Mouse (Mus musculus) hindbrain, embryonic 14.5 days (tissue): ENCODE results near the gene Ptcra. TPM values are rescaled to one million over a fixed set of nuclear protein-coding genes. Genes with fewer than 3 reads are reported as not detected.
"Not testable (repeated sequence)": the region's sequence is repeated elsewhere in the genome, so short reads cannot be mapped to it uniquely, and the experiment has no call there.

ENCODE experiments used
- ATAC-seq: fragments of 200-750 bp; cut with Nextera tagmentation; 2 replicates; pipeline ENCODE4 v1.8.0; 2017; ENCODE audit warnings: moderate number of reproducible peaks, mild to moderate bottlenecking, moderate TSS enrichment, moderate library complexity; ENCODE audit not compliant: low FRiP score
- DNase-seq: peaks from one replicate; pipeline ENCODE4 v3.0.0-alpha.2; 2015; ENCODE audit warnings: low spot score
- H3K27ac ChIP-seq: fragments of 300-500 bp; sonication (generic); 2 replicates; pipeline ENCODE4 v1.5.1; 2014; ENCODE audit warnings: mild to moderate bottlenecking, moderate library complexity
- H3K27me3 ChIP-seq: fragments of 300-500 bp; sonication (generic); 2 replicates; pipeline ENCODE4 v1.6.1; 2014; ENCODE audit warnings: mild to moderate bottlenecking, low read length, mixed read lengths; ENCODE audit not compliant: control insufficient read depth, insufficient read depth
- H3K36me3 ChIP-seq: fragments of 300-500 bp; sonication (generic); replicated peaks from 2 replicates; pipeline ENCODE4 v1.6.1; 2014; ENCODE audit not compliant: control insufficient read depth, insufficient read depth
- H3K4me1 ChIP-seq: fragments of 300-500 bp; sonication (generic); replicated peaks from 2 replicates; pipeline ENCODE4 v1.6.1; 2014; ENCODE audit warnings: antibody characterized with exemption, low read length, mixed read lengths; ENCODE audit not compliant: control insufficient read depth, insufficient read depth
- H3K4me2 ChIP-seq: fragments of 300-500 bp; sonication (generic); replicated peaks from 2 replicates; pipeline ENCODE4 v1.6.1; 2014; ENCODE audit warnings: mild to moderate bottlenecking, moderate library complexity
- H3K4me3 ChIP-seq: fragments of 300-500 bp; sonication (generic); replicated peaks from 2 replicates; pipeline ENCODE4 v1.5.1; 2014; ENCODE audit warnings: mild to moderate bottlenecking, low read length
- H3K9ac ChIP-seq: fragments of 300-500 bp; sonication (generic); 2 replicates; pipeline ENCODE4 v1.6.1; 2014
- H3K9me3 ChIP-seq: fragments of 300-500 bp; sonication (generic); 2 replicates; pipeline ENCODE4 v1.6.1; 2016; ENCODE audit warnings: low read length; ENCODE audit not compliant: control insufficient read depth
- WGBS: fragments of 180-500 bp; shearing (Covaris S2); extraction: QIAGEN DNeasy Blood & Tissue Kit; methylation state at CpG from one replicate; pipeline ENCODE4 v1.1.7; 2014; 5-methylcytosine and 5-hydroxymethylcytosine counted together
- polyA plus RNA-seq: library from polyadenylated mRNA; unstranded; fragments of >200 nt; fragmentation: Nextera tagmentation; extraction: Ambion mirVana; gene quantifications from 2 replicates; pipeline ENCODE4 v1.2.1, GENCODE M21; 2014

Ptcra gene
- polyA plus RNA-seq, 1 experiment from 2014 or later = 0.35 TPM

- peak within 1 kb of the TSS; percentile 97 for H3K4me2 ChIP-seq
- DNase-seq = peak; percentile 85
- H3K36me3 ChIP-seq = peaks cover 36% of the 10 kb centered on the region
- peak; percentile 93 for ATAC-seq
- peaks cover 19% of the 10 kb centered on the region for H3K4me1 ChIP-seq
- under 1% methylated on average over 50 of the region's 50 CpGs for WGBS
- H3K9me3 ChIP-seq = no peaks in the 10 kb centered on the region
- no peaks in the 10 kb centered on the region for H3K27me3 ChIP-seq
- peak within 1 kb of the TSS; percentile 90 for H3K4me3 ChIP-seq
- H3K9ac ChIP-seq = peak within 1 kb of the TSS; percentile 84
- peak within 1 kb of the TSS; percentile 81 for H3K27ac ChIP-seq
Observed at GRCm38 (mm10) chr17:46772404-46773277, 9.1 kb upstream of the Ptcra start, which contains the start of gene 2310039H08Rik. 2310039H08Rik (plus strand) TSS chr17:46772635.

- WGBS = 10% methylated on average over 5 of the region's 5 CpGs
- no peak; the same call in 1 of the 2 replicates for ATAC-seq
- H3K9me3 ChIP-seq = no peaks in the 10 kb centered on the region
Observed at GRCm38 (mm10) chr17:46772038-46772403, 8.5 kb upstream of the Ptcra start.

GRCm38 (mm10) chr17:46771616-46772015 lies 8.1 kb upstream of the Ptcra start:
- peak overlapping the region; percentile 84 for H3K9ac ChIP-seq
- no peak for ATAC-seq
- H3K27ac ChIP-seq = peak overlapping the region; percentile 81; the same call in 1 of the 2 replicates
- no peaks in the 10 kb centered on the region for H3K27me3 ChIP-seq
- H3K9me3 ChIP-seq = no peaks in the 10 kb centered on the region
- H3K4me1 ChIP-seq = peaks cover 19% of the 10 kb centered on the region
- H3K4me3 ChIP-seq = peak overlapping the region; percentile 90
- WGBS = 71% methylated on average over 17 of the region's 17 CpGs
- DNase-seq = no peak
- H3K4me2 ChIP-seq = peak overlapping the region; percentile 97
- H3K36me3 ChIP-seq = peaks cover 26% of the 10 kb centered on the region

More at GRCm38 (mm10) chr17:46772038-46772403, 8.5 kb upstream of the Ptcra start:
- no peaks in the 10 kb centered on the region for H3K27me3 ChIP-seq
- peaks cover 30% of the 10 kb centered on the region for H3K36me3 ChIP-seq
- H3K4me2 ChIP-seq = peak overlapping the region; percentile 97
- no peak for DNase-seq
- H3K4me1 ChIP-seq = peaks cover 19% of the 10 kb centered on the region
- peak overlapping the region; percentile 84 for H3K9ac ChIP-seq
- peak overlapping the region; percentile 90 for H3K4me3 ChIP-seq
- peak overlapping the region; percentile 81 for H3K27ac ChIP-seq

- Histone ChIP-seq H3K4me2 (no peak overlapping the region), H3K9ac (no peak overlapping the region), H3K36me3 (peaks cover 20% of the 10 kb centered on the region), H3K27me3 (no peaks in the 10 kb centered on the region), H3K4me1 (peaks cover 19% of the 10 kb centered on the region), H3K9me3 (no peaks in the 10 kb centered on the region), H3K27ac (no peak overlapping the region), H3K4me3 (no peak overlapping the region)
- DNase-seq (no peak), ATAC-seq (no peak)
- WGBS = 81% methylated on average over 4 of the region's 4 CpGs
Observed at GRCm38 (mm10) chr17:46771025-46771424, 7.5 kb upstream of the Ptcra start.

GRCm38 (mm10) chr17:46770546-46770945 lies 7.0 kb upstream of the Ptcra start:
- H3K4me3 ChIP-seq = no peak overlapping the region
- H3K4me2 ChIP-seq = no peak overlapping the region
- no peaks in the 10 kb centered on the region for H3K9me3 ChIP-seq
- H3K9ac ChIP-seq = no peak overlapping the region
- peaks cover 19% of the 10 kb centered on the region for H3K4me1 ChIP-seq
- ATAC-seq (no peak), DNase-seq (no peak)
- peaks cover 15% of the 10 kb centered on the region for H3K36me3 ChIP-seq
- 92% methylated on average over 11 of the region's 11 CpGs for WGBS
- H3K27ac ChIP-seq = no peak overlapping the region
- no peaks in the 10 kb centered on the region for H3K27me3 ChIP-seq

- Histone ChIP-seq H3K9ac (no peak overlapping the region), H3K27me3 (no peaks in the 10 kb centered on the region), H3K4me1 (peaks cover 8% of the 10 kb centered on the region), H3K4me3 (no peak overlapping the region), H3K27ac (no peak overlapping the region), H3K9me3 (no peaks in the 10 kb centered on the region), H3K4me2 (no peak overlapping the region), H3K36me3 (no peaks in the 10 kb centered on the region)
- no peak for ATAC-seq
- 64% methylated on average over 8 of the region's 8 CpGs for WGBS
- DNase-seq = no peak
Observed at GRCm38 (mm10) chr17:46767868-46768267, 4.4 kb upstream of the Ptcra start.

GRCm38 (mm10) chr17:46764916-46765315 lies 1.4 kb upstream of the Ptcra start:
- 71% methylated on average over 9 of the region's 9 CpGs for WGBS
- ATAC-seq, DNase-seq, H3K27me3 ChIP-seq, H3K36me3 ChIP-seq, H3K27ac ChIP-seq, H3K4me2 ChIP-seq, H3K4me3 ChIP-seq, H3K4me1 ChIP-seq, H3K9me3 ChIP-seq, H3K9ac ChIP-seq: not testable (repeated sequence)

- Histone ChIP-seq H3K9me3 (no peaks in the 10 kb centered on the region), H3K9ac (no peak overlapping the region), H3K4me1 (no peaks in the 10 kb centered on the region), H3K27ac (no peak overlapping the region), H3K4me3 (no peak overlapping the region), H3K27me3 (no peaks in the 10 kb centered on the region), H3K36me3 (no peaks in the 10 kb centered on the region), H3K4me2 (no peak overlapping the region)
- 83% methylated on average over 12 of the region's 12 CpGs for WGBS
- DNase-seq = no peak
- no peak for ATAC-seq
Observed at GRCm38 (mm10) chr17:46758753-46759152, 4.8 kb downstream of the Ptcra start.

GRCm38 (mm10) chr17:46751794-46752556 lies 11.5 kb downstream of the Ptcra start, which contains the start of gene Cnpy3:
Cnpy3 (minus strand) TSS chr17:46752214.
- Histone ChIP-seq H3K9ac (peak within 1 kb of the TSS; percentile 74), H3K36me3 (0 out of 2 replicates have a peak, but pooled peaks cover 6% of the 10 kb centered on the region), H3K4me2 (peak within 1 kb of the TSS; percentile 75), H3K27me3 (no peaks in the 10 kb centered on the region), H3K27ac (peak within 1 kb of the TSS; percentile 81), H3K4me1 (peaks cover 17% of the 10 kb centered on the region), H3K4me3 (peak within 1 kb of the TSS; percentile 62), H3K9me3 (no peaks in the 10 kb centered on the region)
- peak; percentile 97 for DNase-seq
- ATAC-seq = peak; percentile 99
- 0% methylated on average over 48 of the region's 58 CpGs for WGBS
